In the genomic region with DNA sequence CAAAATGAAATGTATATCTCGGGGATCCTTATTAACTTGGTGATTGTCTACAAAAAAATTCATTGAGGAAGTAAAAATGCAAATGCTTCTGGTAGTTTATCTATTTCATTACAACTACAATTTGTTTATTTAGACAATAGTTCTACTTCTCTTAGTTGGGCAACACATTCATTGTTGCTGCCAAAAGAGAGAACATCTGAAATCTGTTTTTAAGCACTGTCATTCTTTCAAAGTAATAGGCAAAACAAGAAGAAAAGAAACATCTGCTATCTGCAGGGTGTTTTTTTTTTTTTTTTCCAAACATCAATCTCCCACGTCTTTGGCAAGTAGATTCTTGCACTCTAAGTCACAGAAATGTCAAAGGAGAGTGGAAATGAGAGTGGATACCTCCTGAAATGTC, we compare ENCODE assay signal across 25 mouse cellular contexts.
"Had no signal": no experiment of that assay in that cellular context is flagged by ENCODE, and none has a peak within 500 bp of the region (broad histone marks: within the 10 kb centered on the region; RNA-seq: fewer than 3 reads in every experiment).

No protein-coding gene starts in this region.

- H3K9ac ChIP-seq: forebrain, postnatal 0 days; heart, embryonic 13.5 days; heart, embryonic 15.5 days; hindbrain, embryonic 13.5 days; hindbrain, embryonic 15.5 days; kidney, embryonic 15.5 days; limb, embryonic 13.5 days had no signal

- H3K4me2 ChIP-seq: heart, embryonic 11.5 days; heart, embryonic 13.5 days; heart, embryonic 15.5 days; hindbrain, embryonic 13.5 days; hindbrain, embryonic 15.5 days; kidney, embryonic 15.5 days; limb, embryonic 13.5 days had no signal

- H3K4me1 ChIP-seq: heart, embryonic 13.5 days; heart, embryonic 15.5 days; hindbrain, embryonic 13.5 days; hindbrain, embryonic 15.5 days; kidney, embryonic 15.5 days; limb, embryonic 13.5 days had no signal

- ATAC-seq: forebrain, postnatal 0 days; hindbrain, postnatal 0 days; intestine, embryonic 16.5 days had no signal

- H3K9me3 ChIP-seq: heart, embryonic 13.5 days; heart, embryonic 15.5 days; hindbrain, embryonic 13.5 days; hindbrain, embryonic 15.5 days; kidney, embryonic 15.5 days; limb, embryonic 13.5 days had no signal

- H3K27me3 ChIP-seq: heart, embryonic 13.5 days; heart, embryonic 15.5 days; hindbrain, embryonic 13.5 days; hindbrain, embryonic 15.5 days; kidney, embryonic 15.5 days; limb, embryonic 13.5 days had no signal

- H3K36me3 ChIP-seq: heart, embryonic 13.5 days; heart, embryonic 15.5 days; hindbrain, embryonic 13.5 days; hindbrain, embryonic 15.5 days; kidney, embryonic 15.5 days; limb, embryonic 13.5 days had no signal

- DNase-seq: forebrain, postnatal 0 days; gastrocnemius, postnatal 14 days; gastrocnemius, postnatal 36 days; heart, adult 11 months; heart, adult 2 months; heart, postnatal 14 days; heart, postnatal 36 days; kidney, adult 11 months; kidney, adult 2 months; kidney, adult 9 months; kidney, postnatal 14 days; kidney, postnatal 36 days; layer of hippocampus, adult 9-11 months; layer of hippocampus, postnatal 36 days; left cerebral cortex, postnatal 4 days had no signal

- H3K27ac ChIP-seq: heart, adult 2 months; heart, embryonic 13.5 days; heart, embryonic 15.5 days; hindbrain, embryonic 13.5 days; hindbrain, embryonic 15.5 days; hindbrain, postnatal 0 days; kidney, embryonic 15.5 days; kidney, postnatal 0 days; limb, embryonic 13.5 days had no signal

- H3K4me3 ChIP-seq: heart, adult 2 months; heart, embryonic 13.5 days; heart, embryonic 15.5 days; hindbrain, embryonic 13.5 days; hindbrain, embryonic 15.5 days; kidney, embryonic 15.5 days; limb, embryonic 13.5 days had no signal
